Mouse (Mus musculus) heart, embryonic 16.5 days (tissue): ENCODE results near the gene Angptl4. TPM values are rescaled to one million over a fixed set of nuclear protein-coding genes. Genes with fewer than 3 reads are reported as not detected.
"Not testable (repeated sequence)": the region's sequence is repeated elsewhere in the genome, so short reads cannot be mapped to it uniquely, and the experiment has no call there.

Source experiments
- ATAC-seq: fragments of 200-750 bp; cut with Nextera tagmentation; replicated peaks from 2 replicates; pipeline ENCODE4 v1.8.0; 2017; ENCODE audit warnings: moderate number of reproducible peaks; ENCODE audit not compliant: insufficient read depth, low FRiP score; ENCODE audit errors: extremely low read depth
- H3K27ac ChIP-seq: fragments of 300-500 bp; sonication (generic); 2 replicates; pipeline ENCODE4 v1.5.1; 2014; ENCODE audit warnings: mild to moderate bottlenecking, low read length, control low read depth, moderate library complexity
- H3K27me3 ChIP-seq: fragments of 300-500 bp; sonication (generic); 2 replicates; pipeline ENCODE4 v1.6.1; 2014; ENCODE audit warnings: low read length, mixed read lengths; ENCODE audit not compliant: control insufficient read depth, insufficient read depth
- H3K36me3 ChIP-seq: fragments of 300-500 bp; sonication (generic); 2 replicates; pipeline ENCODE4 v1.6.1; 2014; ENCODE audit not compliant: control insufficient read depth, insufficient read depth
- H3K4me1 ChIP-seq: fragments of 300-500 bp; sonication (generic); 2 replicates; pipeline ENCODE4 v1.6.1; 2014; ENCODE audit warnings: low read length, mixed read lengths; ENCODE audit not compliant: control insufficient read depth, insufficient read depth
- H3K4me2 ChIP-seq: fragments of 300-500 bp; sonication (generic); 2 replicates; pipeline ENCODE4 v1.6.1; 2014; ENCODE audit warnings: low read depth, mild to moderate bottlenecking, control low read depth, low read length
- H3K4me3 ChIP-seq: fragments of 300-500 bp; sonication (generic); 2 replicates; pipeline ENCODE4 v1.5.1; 2014; ENCODE audit warnings: mild to moderate bottlenecking, control low read depth, low read length
- H3K9ac ChIP-seq: fragments of 300-500 bp; sonication (generic); 2 replicates; pipeline ENCODE4 v1.6.1; 2014; ENCODE audit warnings: low read length, control low read depth
- H3K9me3 ChIP-seq: fragments of 300-500 bp; sonication (generic); replicated peaks from 2 replicates; pipeline ENCODE4 v1.6.1; 2016; ENCODE audit warnings: low read length; ENCODE audit not compliant: control insufficient read depth
- WGBS: fragments of 180-500 bp; shearing (Covaris S2); extraction: QIAGEN DNeasy Blood & Tissue Kit; methylation state at CpG from one replicate; pipeline ENCODE4 v1.1.7; 2014; 5-methylcytosine and 5-hydroxymethylcytosine counted together
- polyA plus RNA-seq: library from polyadenylated mRNA; unstranded; fragments of >200 nt; fragmentation: Nextera tagmentation; extraction: Ambion mirVana; gene quantifications from 2 replicates; pipeline ENCODE4 v1.2.1, GENCODE M21; 2015

Gene Angptl4
- polyA plus RNA-seq = 16.4 and 20.5 TPM in 2 replicates

DNA sequence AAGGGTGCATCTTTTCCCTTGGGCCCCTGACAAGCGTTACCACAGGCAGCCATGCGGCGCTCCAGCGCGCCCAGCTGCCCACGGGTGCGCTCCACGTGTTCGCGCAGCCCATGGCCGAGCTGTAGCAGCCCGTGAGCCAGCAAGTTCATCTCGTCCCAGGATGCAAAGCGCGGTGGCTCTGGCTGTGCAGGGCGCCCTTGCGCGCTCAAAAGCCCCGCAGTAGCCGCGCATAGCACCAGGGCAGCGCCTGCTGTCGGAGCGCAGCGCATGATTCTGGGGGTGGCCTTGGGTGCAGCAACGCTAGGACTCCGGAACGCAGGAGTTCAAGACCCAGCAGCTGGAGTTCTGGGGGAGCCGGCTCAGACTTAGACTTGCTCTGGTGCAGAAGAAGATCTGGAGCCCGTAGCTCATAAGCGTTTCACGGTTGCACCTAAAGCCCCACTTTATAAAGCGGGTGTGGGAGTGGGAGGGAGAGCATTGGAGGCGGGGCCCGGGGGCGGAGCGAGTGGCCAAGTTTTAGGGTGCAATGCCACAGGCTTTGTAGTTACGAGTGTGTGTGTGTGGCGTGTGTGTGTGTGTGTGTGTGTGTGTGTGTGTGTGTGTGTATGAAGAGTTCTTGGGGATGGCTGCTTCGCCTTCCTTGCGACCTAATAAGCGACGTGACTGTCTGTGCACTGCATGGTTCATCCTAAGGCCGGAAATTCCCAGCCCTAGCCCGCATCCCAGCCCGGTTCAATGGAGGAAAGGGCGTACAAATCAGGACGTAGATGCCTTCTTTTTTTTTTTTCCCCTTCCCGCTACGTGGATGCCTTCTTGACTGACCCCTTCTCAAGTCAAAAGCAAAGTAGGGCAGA is at the start of gene Angptl4:
TSS of gene Angptl4 (minus strand) at position 707 of the 854 bp plus-strand sequence.
- Histone ChIP-seq H3K36me3 (peaks cover 11% of the 10 kb centered on the region), H3K9me3 (no peaks in the 10 kb centered on the region), H3K4me3 (peak within 1 kb of the TSS; percentile 58), H3K27me3 (no peaks in the 10 kb centered on the region), H3K4me2 (peak within 1 kb of the TSS; percentile 93), H3K4me1 (peaks cover 62% of the 10 kb centered on the region), H3K9ac (peak within 1 kb of the TSS; percentile 76), H3K27ac (peak within 1 kb of the TSS; percentile 96)
- ATAC-seq = peak; percentile 63
- WGBS = 1% methylated on average over 50 of the region's 50 CpGs

DNA sequence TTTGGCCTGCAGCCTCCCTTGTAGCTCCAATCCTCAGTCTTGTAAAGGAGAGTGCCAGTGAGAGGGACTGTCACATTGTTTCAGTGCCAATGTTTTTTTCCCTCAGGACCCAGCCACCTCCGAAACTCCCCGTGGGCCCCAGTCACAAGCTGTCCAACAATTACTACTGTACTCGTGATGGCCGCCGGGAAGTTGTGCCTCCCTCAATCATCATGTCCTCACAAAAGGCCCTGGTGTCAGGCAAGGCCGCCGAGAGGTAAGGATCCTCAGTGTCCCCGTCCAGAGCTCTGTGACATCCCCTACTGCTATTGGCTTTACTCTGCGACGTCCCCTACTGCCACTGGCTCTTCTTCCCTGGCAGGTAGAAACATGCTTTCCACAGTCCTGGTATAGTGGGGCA is 47.9 kb upstream of the Angptl4 start:
- no peak for ATAC-seq
- 80% methylated on average over 10 of the region's 10 CpGs for WGBS
- H3K27me3 ChIP-seq = no peaks in the 10 kb centered on the region
- H3K9me3 ChIP-seq = no peaks in the 10 kb centered on the region
- H3K9ac ChIP-seq = no peak overlapping the region
- H3K4me3 ChIP-seq = no peak overlapping the region
- peak overlapping the region; percentile 13; the same call in 1 of the 2 replicates for H3K4me2 ChIP-seq
- peak overlapping the region; percentile 23 for H3K27ac ChIP-seq
- H3K4me1 ChIP-seq = peaks cover 32% of the 10 kb centered on the region
- H3K36me3 ChIP-seq = peaks cover 33% of the 10 kb centered on the region

DNA sequence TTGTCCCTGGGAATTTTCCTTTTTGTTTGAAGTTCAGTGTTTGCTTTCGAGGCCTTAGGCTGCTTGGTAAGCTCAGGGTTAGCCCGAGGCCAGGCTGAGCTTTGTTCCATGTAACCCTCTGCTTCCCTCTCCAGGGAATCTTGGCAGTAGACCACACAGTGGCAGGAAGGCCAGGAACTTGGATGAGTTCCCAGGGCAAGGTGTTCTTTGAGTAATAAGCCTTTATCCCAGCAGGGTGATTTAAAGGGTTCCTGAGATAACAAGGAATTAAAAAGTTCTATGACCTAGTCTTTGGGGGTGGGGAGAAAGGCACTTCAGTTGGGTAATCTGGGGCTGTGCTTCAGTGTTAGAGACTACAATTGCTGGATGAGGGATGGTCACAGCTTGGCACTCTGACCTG is 47.3 kb upstream of the Angptl4 start:
- Histone ChIP-seq H3K4me1 (peaks cover 32% of the 10 kb centered on the region), H3K9me3 (no peaks in the 10 kb centered on the region), H3K4me2 (peak overlapping the region; percentile 13), H3K4me3 (no peak overlapping the region), H3K27me3 (no peaks in the 10 kb centered on the region), H3K36me3 (peaks cover 28% of the 10 kb centered on the region), H3K27ac (peak overlapping the region; percentile 58), H3K9ac (no peak overlapping the region; the same call in 1 of the 2 replicates)
- ATAC-seq = peak; percentile 69
- WGBS = 16% methylated on average over 2 of the region's 2 CpGs

DNA sequence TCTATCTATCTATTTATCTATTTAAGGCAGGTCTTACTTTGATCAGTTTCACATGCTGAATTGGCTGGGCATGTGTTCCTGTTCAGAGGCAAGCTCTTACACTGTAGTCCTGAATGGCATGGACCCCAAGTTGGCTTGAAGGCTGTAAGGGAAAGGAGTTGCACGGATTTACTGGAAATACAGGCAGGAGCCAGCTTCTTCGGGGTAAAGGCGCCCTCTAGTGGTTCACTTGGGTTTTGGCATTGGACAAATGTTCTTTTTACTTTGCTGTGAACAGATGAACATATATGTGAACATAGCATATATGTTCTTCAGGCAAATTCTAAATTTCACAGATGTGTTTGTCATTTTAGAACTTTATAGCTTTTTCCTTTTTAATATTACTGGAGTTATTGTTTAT is 45.2 kb upstream of the Angptl4 start:
- Histone ChIP-seq H3K36me3 (peaks cover 29% of the 10 kb centered on the region), H3K27me3 (no peaks in the 10 kb centered on the region), H3K4me1 (peaks cover 43% of the 10 kb centered on the region), H3K9me3 (no peaks in the 10 kb centered on the region), H3K27ac (no peak overlapping the region), H3K4me3 (no peak overlapping the region), H3K9ac (no peak overlapping the region), H3K4me2 (no peak overlapping the region)
- ATAC-seq = no peak
- WGBS = 0% methylated on average over 3 of the region's 3 CpGs

DNA sequence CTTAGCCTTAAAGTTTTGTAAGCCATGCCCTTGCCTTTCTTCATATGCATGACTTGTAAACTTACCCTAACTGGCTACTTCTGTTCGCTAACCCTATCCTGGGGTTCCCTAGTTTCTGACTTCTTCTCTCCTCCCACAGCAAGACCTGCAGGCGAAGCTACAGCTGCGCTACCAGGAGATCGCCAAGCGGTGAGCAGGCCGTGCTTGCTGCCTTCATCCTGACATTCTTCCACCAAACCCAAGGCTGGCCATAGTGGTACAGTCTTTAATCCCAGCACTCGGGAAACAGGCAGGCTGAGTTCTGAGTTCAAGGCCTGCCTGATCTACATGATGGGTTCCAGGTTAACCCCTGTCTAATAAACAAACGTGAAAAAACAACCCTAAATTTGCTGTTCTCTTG is 43.8 kb upstream of the Angptl4 start:
- H3K27me3 ChIP-seq = no peaks in the 10 kb centered on the region
- no peak for ATAC-seq
- H3K4me1 ChIP-seq = peaks cover 48% of the 10 kb centered on the region
- H3K9ac ChIP-seq = no peak overlapping the region; the same call in 1 of the 2 replicates
- H3K27ac ChIP-seq = no peak overlapping the region
- 85% methylated on average over 8 of the region's 8 CpGs for WGBS
- peak overlapping the region; percentile 83 for H3K4me2 ChIP-seq
- H3K9me3 ChIP-seq = no peaks in the 10 kb centered on the region
- peak overlapping the region; percentile 90 for H3K4me3 ChIP-seq
- peaks cover 32% of the 10 kb centered on the region for H3K36me3 ChIP-seq

DNA sequence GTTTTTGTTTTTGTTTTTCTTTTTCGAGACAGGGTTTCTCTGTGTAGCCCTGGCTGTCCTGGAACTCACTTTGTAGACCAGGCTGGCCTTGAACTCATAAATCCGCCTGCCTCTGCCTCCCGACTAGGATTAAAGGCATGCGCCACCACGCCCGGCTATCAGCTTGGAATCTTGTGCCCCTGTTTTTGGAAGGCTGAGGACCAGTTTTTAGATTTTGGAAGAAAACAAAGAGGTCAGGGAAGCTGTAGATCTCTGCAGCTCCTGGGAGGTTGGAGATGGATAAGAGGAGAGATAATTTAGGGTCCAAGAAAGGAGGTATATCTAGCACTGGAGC is 43.3 kb upstream of the Angptl4 start:
- 3% methylated on average over 6 of the region's 6 CpGs for WGBS
- not testable (repeated sequence) for H3K9me3 ChIP-seq, H3K27me3 ChIP-seq, ATAC-seq
- peak overlapping the region; percentile 88 for H3K27ac ChIP-seq
- H3K4me2 ChIP-seq = peak overlapping the region; percentile 83
- peak overlapping the region; percentile 90 for H3K4me3 ChIP-seq
- H3K36me3 ChIP-seq = peaks cover 27% of the 10 kb centered on the region
- H3K4me1 ChIP-seq = peaks cover 48% of the 10 kb centered on the region
- peak overlapping the region; percentile 92 for H3K9ac ChIP-seq

DNA sequence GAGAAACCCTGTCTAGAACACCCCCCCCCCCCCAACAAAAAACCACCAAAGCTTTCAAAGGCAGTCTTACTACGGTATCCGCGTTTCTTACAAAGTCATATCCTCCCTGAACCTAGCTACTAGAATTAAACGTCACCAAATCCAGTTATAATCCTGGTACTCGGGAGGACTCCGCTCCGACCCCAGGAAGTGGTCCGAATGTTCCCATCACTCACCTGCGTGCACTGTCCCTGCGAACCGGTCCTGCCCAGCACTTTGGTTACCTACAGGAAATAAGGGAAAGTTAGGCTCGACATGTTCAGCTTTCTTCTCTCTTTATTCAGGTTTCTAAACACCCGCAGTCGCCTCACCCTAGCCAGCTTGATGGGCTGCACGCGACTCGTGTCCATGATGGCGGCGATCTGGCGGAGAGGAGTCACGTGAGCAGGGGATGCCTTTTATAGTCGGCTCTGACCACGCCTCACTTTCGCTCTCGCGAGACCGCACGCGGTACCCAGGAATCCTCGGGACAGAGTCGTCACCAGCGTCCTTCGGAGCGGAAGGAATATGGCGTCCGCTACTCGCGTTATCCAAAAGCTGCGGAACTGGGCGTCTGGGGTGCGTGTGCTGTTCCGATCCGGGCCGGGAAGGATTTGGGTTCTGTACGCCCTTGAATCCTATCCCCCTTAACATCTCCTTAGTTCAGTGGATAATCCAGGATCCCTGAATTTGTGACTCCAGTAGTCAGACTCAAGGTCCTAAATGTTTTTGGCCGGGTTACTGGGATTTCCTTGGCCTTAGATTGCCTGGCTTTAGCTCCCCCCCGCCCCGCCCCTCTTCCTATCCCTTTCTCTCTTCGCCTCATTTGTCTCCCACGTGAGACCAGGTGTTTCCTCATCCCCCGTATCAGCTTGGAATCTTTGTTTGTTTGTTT is 42.7 kb upstream of the Angptl4 start, which contains the start of the genes Rps28 and Ndufa7:
TSS of gene Rps28 (minus strand) at position 479 of the 913 bp plus-strand sequence.
TSS of gene Ndufa7 (plus strand) at position 489 of the 913 bp plus-strand sequence.
- H3K27me3 ChIP-seq = no peaks in the 10 kb centered on the region
- H3K36me3 ChIP-seq = peaks cover 27% of the 10 kb centered on the region
- H3K9ac ChIP-seq = peak within 1 kb of the TSS; percentile 92
- WGBS = under 1% methylated on average over 51 of the region's 51 CpGs
- ATAC-seq = peak; percentile 90
- no peaks in the 10 kb centered on the region for H3K9me3 ChIP-seq
- H3K27ac ChIP-seq = peak within 1 kb of the TSS; percentile 88
- H3K4me1 ChIP-seq = peaks cover 42% of the 10 kb centered on the region
- peak within 1 kb of the TSS; percentile 90 for H3K4me3 ChIP-seq
- peak within 1 kb of the TSS; percentile 90 for H3K4me2 ChIP-seq

DNA sequence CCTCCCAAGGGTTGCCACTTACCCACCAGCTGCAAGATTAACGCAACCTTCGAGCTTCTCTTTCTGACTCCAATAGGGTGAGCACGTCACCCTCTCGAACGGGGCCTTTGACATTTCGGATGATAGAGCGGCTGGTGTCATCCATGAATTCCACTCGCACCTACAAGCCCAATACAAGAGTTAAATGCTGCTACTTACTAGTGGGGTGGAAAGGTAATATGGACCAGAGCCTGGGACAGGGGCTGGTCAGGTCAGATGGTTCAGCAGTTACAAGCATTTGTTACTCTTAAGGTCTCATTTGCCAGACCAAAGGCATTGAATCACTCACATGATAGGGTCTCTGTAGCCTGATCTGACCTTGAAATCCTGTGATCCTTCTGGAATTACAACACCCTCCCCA is 41.5 kb upstream of the Angptl4 start:
- Histone ChIP-seq H3K36me3 (peaks cover 35% of the 10 kb centered on the region), H3K4me2 (peak overlapping the region; percentile 90), H3K4me1 (peaks cover 34% of the 10 kb centered on the region), H3K4me3 (peak overlapping the region; percentile 90), H3K9ac (peak overlapping the region; percentile 89)
- H3K27ac ChIP-seq, H3K27me3 ChIP-seq, ATAC-seq, H3K9me3 ChIP-seq: not testable (repeated sequence)
- WGBS = 74% methylated on average over 8 of the region's 8 CpGs
